Mouse (Mus musculus): ENCODE results near the gene Ttll1. TPM values are rescaled to one million over a fixed set of nuclear protein-coding genes. Genes with fewer than 3 reads are reported as not detected.

Ttll1 gene
- total and polyA plus RNA-seq, 2 experiments from 2014 or later: 39.2 to 104 TPM

DNA sequence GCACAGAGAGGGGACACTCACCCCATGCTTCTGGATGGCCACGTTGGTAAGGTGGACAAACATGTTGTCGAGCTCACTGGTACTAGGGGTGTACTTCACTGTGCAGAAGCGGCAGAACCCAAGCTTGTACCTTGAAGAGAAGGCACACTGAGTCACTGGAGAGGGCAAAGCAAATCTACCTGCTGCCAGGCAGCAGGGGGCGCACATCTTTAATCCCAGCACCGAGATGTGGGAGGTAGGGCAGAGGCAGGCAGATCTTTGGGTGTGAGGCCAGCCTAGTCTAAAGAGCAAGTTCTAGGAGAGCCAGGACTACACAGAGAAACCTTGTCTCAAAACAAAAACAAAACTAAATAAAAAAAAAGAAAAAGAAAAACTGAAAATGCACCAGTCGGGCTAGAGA is 13.4 kb downstream of the Ttll1 start:
- H3K9ac ChIP-seq (replicated peaks; ENCODE audit: low read length): no peak overlapping the region

DNA sequence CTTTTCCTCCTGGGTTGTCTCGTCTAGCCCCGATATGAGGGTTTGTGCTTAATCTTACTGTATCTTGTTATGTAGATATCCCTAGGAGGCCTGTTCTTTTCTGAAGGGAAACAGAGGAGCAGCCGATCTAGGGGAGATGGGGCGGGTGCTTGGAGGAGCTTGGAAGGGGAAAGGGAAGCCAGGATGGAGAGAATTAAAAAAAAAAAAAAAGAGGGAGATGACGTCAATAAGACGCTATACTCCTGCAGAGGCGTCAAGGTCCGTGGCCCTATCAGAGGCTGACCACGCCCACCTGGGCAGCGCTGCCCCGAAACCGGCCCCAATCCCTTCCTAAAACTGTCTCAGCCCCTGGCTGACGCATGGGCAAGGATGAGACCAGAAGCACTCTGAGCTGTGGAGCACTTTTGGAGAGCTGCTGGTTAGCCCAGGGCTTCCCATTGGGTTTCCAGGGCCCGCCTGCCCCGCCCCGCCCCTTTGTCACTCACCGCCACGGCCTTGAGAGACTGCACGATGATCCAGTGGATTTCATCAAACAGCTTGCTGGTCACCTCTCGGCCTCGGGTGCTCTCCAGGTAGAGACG is 14.8 kb downstream of the Ttll1 start:
- Histone ChIP-seq H3K4me3 (ENCODE audit: low read length) (no peak overlapping the region), H3K4me2 (ENCODE audit: low read depth, low read length) (no peak overlapping the region), H3K27me3 (ENCODE audit: insufficient read depth, low read length) (no peaks in the 10 kb centered on the region), H3K4me1 (ENCODE audit: insufficient read depth, low read length) (no peaks in the 10 kb centered on the region), H3K36me3 (ENCODE audit: insufficient read depth, low read length) (peaks cover 56% of the 10 kb centered on the region), H3K27ac (no peak overlapping the region), H3K9ac (replicated peaks; ENCODE audit: low read length) (no peak overlapping the region), H3K9me3 (ENCODE audit: low read length) (no peaks in the 10 kb centered on the region)
- DNase-seq (ENCODE audit: low spot score) (no peak), ATAC-seq (no peak)
- WGBS: 84% methylated on average over 22 of the region's 22 CpGs
- TF ChIP-seq CTCF (IDR thresholded peaks at IDR 0.05; ENCODE audit: low read depth): no peak

More for the DNA sequence above, 13.4 kb downstream of the Ttll1 start:
- no peak overlapping the region for H3K27ac ChIP-seq
- H3K27me3 ChIP-seq (ENCODE audit: insufficient read depth, low read length): no peaks in the 10 kb centered on the region
- DNase-seq (ENCODE audit: low spot score) (no peak), ATAC-seq (no peak)
- no peak for TF ChIP-seq CTCF (IDR thresholded peaks at IDR 0.05; ENCODE audit: low read depth)
- no peaks in the 10 kb centered on the region for H3K4me1 ChIP-seq (ENCODE audit: insufficient read depth, low read length)
- WGBS: 90% methylated on average over 6 of the region's 6 CpGs
- no peak overlapping the region for H3K4me3 ChIP-seq (ENCODE audit: low read length)
- no peak overlapping the region for H3K4me2 ChIP-seq (ENCODE audit: low read depth, low read length)
- H3K36me3 ChIP-seq (ENCODE audit: insufficient read depth, low read length): peaks cover 51% of the 10 kb centered on the region
- H3K9me3 ChIP-seq (ENCODE audit: low read length): no peaks in the 10 kb centered on the region

DNA sequence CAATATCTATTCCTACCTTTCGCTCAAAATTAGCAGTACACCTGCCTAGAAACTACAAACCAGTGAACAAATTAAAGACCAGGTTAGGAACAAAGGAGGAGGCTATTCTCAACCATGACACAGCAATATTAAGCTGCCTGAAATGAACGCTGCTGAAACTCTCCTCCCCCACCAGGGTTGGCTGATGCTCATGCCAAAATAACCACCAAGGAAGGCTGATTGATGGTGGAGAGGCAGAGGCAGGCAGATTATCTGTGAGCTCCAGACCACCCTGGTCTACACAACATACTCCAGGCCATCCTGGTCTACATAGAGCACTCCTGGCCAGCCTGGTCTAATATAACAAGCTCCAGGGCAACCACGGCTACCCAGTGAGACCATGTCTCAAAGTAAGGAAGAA is 15.5 kb downstream of the Ttll1 start:
- H3K27ac ChIP-seq: no peak overlapping the region
- no peaks in the 10 kb centered on the region for H3K27me3 ChIP-seq (ENCODE audit: insufficient read depth, low read length)
- no peak overlapping the region for H3K4me3 ChIP-seq (ENCODE audit: low read length)
- H3K4me1 ChIP-seq (ENCODE audit: insufficient read depth, low read length): no peaks in the 10 kb centered on the region
- DNase-seq (ENCODE audit: low spot score) (no peak), ATAC-seq (no peak)
- 88% methylated on average over 3 of the region's 3 CpGs for WGBS
- H3K9me3 ChIP-seq (ENCODE audit: low read length): no peaks in the 10 kb centered on the region
- peaks cover 59% of the 10 kb centered on the region for H3K36me3 ChIP-seq (ENCODE audit: insufficient read depth, low read length)
- H3K4me2 ChIP-seq (ENCODE audit: low read depth, low read length): no peak overlapping the region
- no peak overlapping the region for H3K9ac ChIP-seq (replicated peaks; ENCODE audit: low read length)
- no peak for TF ChIP-seq CTCF (IDR thresholded peaks at IDR 0.05; ENCODE audit: low read depth)

DNA sequence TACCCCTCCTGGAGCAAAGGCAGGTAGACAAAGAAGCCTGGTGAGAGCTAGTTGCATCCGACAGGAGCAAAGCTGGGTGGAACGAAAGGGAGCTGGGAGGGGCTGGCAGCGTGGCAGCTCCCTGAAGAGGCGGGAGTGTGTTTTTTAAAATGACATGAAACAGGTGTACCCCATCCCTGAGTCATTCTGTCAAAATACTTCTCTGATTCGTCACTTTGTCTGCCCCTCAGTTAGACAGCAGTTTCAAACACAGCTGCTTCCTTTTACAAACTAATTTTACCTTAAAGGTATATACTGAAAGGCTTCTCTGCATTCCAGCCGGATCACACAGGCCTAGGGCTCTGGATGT is 16.1 kb downstream of the Ttll1 start:
- Histone ChIP-seq H3K4me2 (ENCODE audit: low read depth, low read length) (no peak overlapping the region), H3K36me3 (ENCODE audit: insufficient read depth, low read length) (peaks cover 59% of the 10 kb centered on the region), H3K4me1 (ENCODE audit: insufficient read depth, low read length) (no peaks in the 10 kb centered on the region), H3K27ac (no peak overlapping the region), H3K4me3 (ENCODE audit: low read length) (no peak overlapping the region), H3K9me3 (ENCODE audit: low read length) (no peaks in the 10 kb centered on the region), H3K9ac (replicated peaks; ENCODE audit: low read length) (no peak overlapping the region), H3K27me3 (ENCODE audit: insufficient read depth, low read length) (no peaks in the 10 kb centered on the region)
- no peak for TF ChIP-seq CTCF (IDR thresholded peaks at IDR 0.05; ENCODE audit: low read depth)
- no peak for ATAC-seq
- 73% methylated on average over 6 of the region's 6 CpGs for WGBS
- no peak for DNase-seq (ENCODE audit: low spot score)

DNA sequence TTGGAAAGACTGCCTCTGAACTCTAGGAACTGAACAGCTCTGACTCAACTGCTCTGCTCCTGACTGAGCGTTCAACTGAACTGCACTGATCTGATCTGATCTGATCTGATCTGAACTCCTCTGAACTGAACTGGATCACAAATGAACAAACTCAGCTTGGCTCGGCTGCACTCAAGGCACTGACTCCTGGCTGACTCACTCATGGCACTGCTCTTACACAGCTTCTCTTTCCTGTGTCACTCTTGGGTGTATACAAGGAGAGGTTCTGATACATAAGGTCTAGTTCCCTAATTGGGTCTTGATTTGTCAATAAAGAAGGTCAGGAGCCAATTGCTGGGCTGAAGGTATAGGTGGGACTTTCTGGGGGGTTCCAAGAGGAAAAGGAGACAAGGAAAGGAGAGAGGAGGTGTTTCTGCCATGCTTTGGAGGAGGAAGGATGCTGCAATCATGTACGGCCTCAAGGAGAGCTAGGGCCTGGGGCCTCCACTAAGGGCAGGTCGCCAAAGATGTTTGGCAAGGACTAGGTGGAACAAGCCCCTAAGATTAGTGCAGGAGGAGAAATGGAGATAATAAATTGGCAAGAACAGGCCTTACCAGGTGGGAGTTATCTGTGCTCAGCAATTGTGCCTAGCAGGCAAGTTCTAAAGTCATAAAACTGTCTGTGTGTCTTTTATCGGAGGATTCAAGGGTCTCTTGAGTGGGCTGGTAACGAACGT is 16.7 kb downstream of the Ttll1 start:
- no peaks in the 10 kb centered on the region for H3K4me1 ChIP-seq (ENCODE audit: insufficient read depth, low read length)
- peaks cover 58% of the 10 kb centered on the region for H3K36me3 ChIP-seq (ENCODE audit: insufficient read depth, low read length)
- no peak for TF ChIP-seq CTCF (IDR thresholded peaks at IDR 0.05; ENCODE audit: low read depth)
- H3K27me3 ChIP-seq (ENCODE audit: insufficient read depth, low read length): no peaks in the 10 kb centered on the region
- no peaks in the 10 kb centered on the region for H3K9me3 ChIP-seq (ENCODE audit: low read length)
- no peak for ATAC-seq
- no peak for DNase-seq (ENCODE audit: low spot score)
- 84% methylated on average over 7 of the region's 7 CpGs for WGBS
- no peak overlapping the region for H3K4me3 ChIP-seq (ENCODE audit: low read length)
- no peak overlapping the region for H3K27ac ChIP-seq
- no peak overlapping the region for H3K4me2 ChIP-seq (ENCODE audit: low read depth, low read length)
- no peak overlapping the region for H3K9ac ChIP-seq (replicated peaks; ENCODE audit: low read length)

DNA sequence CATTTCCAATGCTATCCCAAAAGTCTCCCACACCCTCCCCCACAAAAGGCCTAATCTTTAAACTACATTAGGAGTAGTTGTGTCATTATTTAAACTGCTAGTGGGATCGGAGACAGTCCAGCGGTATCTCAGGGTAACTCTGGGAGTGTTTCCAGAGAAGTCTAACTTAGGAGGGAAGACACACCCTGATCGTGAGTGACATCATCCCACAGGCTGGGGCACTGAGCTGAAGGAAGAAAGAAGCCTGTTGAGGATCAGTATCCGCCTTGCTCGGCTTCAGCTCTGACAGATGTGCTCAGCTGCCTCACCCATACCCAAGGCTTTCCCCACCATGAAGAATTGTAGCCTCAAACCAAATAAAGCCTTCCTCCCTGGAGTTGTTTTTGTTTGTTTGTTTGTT is 18.8 kb downstream of the Ttll1 start:
- Histone ChIP-seq H3K27me3 (ENCODE audit: insufficient read depth, low read length) (no peaks in the 10 kb centered on the region), H3K9ac (replicated peaks; ENCODE audit: low read length) (no peak overlapping the region), H3K9me3 (ENCODE audit: low read length) (no peaks in the 10 kb centered on the region), H3K4me1 (ENCODE audit: insufficient read depth, low read length) (no peaks in the 10 kb centered on the region), H3K4me3 (ENCODE audit: low read length) (no peak overlapping the region), H3K4me2 (ENCODE audit: low read depth, low read length) (no peak overlapping the region), H3K27ac (no peak overlapping the region), H3K36me3 (ENCODE audit: insufficient read depth, low read length) (peaks cover 56% of the 10 kb centered on the region)
- DNase-seq (ENCODE audit: low spot score) (no peak), ATAC-seq (no peak)
- no peak for TF ChIP-seq CTCF (IDR thresholded peaks at IDR 0.05; ENCODE audit: low read depth)
- WGBS: 87% methylated on average over 5 of the region's 5 CpGs

DNA sequence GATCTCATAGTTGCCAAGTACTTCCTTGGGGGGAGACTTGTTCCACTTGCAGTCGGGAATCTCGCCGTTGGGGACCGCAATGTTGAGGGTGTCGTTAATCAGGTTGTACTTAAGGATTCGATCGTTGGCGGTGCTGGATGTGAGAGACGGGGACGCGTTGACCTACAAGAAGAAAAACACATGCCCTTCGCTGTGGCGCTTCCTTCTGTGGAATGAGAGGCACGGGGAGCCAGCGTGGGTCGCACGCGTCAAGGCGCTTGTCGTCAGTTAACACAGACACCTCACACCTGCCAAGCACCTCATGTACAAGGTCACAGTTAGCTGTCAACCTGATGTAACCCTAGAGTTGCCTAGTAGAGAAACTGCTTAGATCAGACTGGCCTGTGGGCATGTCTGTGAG is 21.2 kb downstream of the Ttll1 start:
- Histone ChIP-seq H3K27ac (no peak overlapping the region), H3K27me3 (ENCODE audit: insufficient read depth, low read length) (no peaks in the 10 kb centered on the region), H3K9me3 (ENCODE audit: low read length) (no peaks in the 10 kb centered on the region), H3K36me3 (ENCODE audit: insufficient read depth, low read length) (peaks cover 54% of the 10 kb centered on the region), H3K9ac (replicated peaks; ENCODE audit: low read length) (no peak overlapping the region), H3K4me3 (ENCODE audit: low read length) (no peak overlapping the region), H3K4me1 (ENCODE audit: insufficient read depth, low read length) (no peaks in the 10 kb centered on the region), H3K4me2 (ENCODE audit: low read depth, low read length) (no peak overlapping the region)
- no peak for TF ChIP-seq CTCF (IDR thresholded peaks at IDR 0.05; ENCODE audit: low read depth)
- no peak for ATAC-seq
- no peak for DNase-seq (ENCODE audit: low spot score)
- 94% methylated on average over 20 of the region's 20 CpGs for WGBS

All from hindbrain, postnatal 0 days (tissue).